Mouse (Mus musculus) kidney, embryonic 16.5 days (tissue): ENCODE data around the gene Exoc4. TPM values are rescaled to one million over a fixed set of nuclear protein-coding genes. Genes with fewer than 3 reads are reported as not detected.

Experiments used
- ATAC-seq: fragments of 200-750 bp; cut with Nextera tagmentation; 2 replicates; pipeline ENCODE4 v1.8.0; 2017; ENCODE audit warnings: moderate TSS enrichment; ENCODE audit not compliant: low FRiP score, low TSS enrichment
- H3K27ac ChIP-seq: fragments of 300-500 bp; sonication (generic); 2 replicates; pipeline ENCODE4 v1.5.1; 2014; ENCODE audit warnings: low read length
- H3K27me3 ChIP-seq: fragments of 300-500 bp; sonication (generic); 2 replicates; pipeline ENCODE4 v1.6.1; 2014; ENCODE audit warnings: low read length, control low read depth, mixed read lengths; ENCODE audit not compliant: insufficient read depth
- H3K36me3 ChIP-seq: fragments of 300-500 bp; sonication (generic); 2 replicates; pipeline ENCODE4 v1.6.1; 2014; ENCODE audit warnings: low read length, control low read depth, mixed read lengths; ENCODE audit not compliant: insufficient read depth
- H3K4me1 ChIP-seq: fragments of 300-500 bp; sonication (generic); 2 replicates; pipeline ENCODE4 v1.6.1; 2014; ENCODE audit warnings: low read length, control low read depth, mixed read lengths; ENCODE audit not compliant: insufficient read depth
- H3K4me2 ChIP-seq: fragments of 300-500 bp; sonication (generic); replicated peaks from 2 replicates; pipeline ENCODE4 v1.6.1; 2014; ENCODE audit warnings: low read depth, low read length
- H3K4me3 ChIP-seq: fragments of 300-500 bp; sonication (generic); 2 replicates; pipeline ENCODE4 v1.5.1; 2014; ENCODE audit warnings: mild to moderate bottlenecking, low read length
- H3K9ac ChIP-seq: fragments of 300-500 bp; sonication (generic); replicated peaks from 2 replicates; pipeline ENCODE4 v1.6.1; 2014; ENCODE audit warnings: low read length
- H3K9me3 ChIP-seq: fragments of 300-500 bp; sonication (generic); 2 replicates; pipeline ENCODE4 v1.6.1; 2016; ENCODE audit warnings: low read length, control low read depth
- WGBS: fragments of 180-500 bp; shearing (Covaris S2); extraction: QIAGEN DNeasy Blood & Tissue Kit; methylation state at CpG from one replicate; pipeline ENCODE4 v1.1.7; 2014; 5-methylcytosine and 5-hydroxymethylcytosine counted together
- polyA plus RNA-seq: library from polyadenylated mRNA; unstranded; fragments of >200 nt; fragmentation: Nextera tagmentation; extraction: Ambion mirVana; gene quantifications from 2 replicates; pipeline ENCODE4 v1.2.1, GENCODE M21; 2015

Exoc4 gene
- polyA plus RNA-seq, 1 experiment from 2014 or later = 39.4 TPM

DNA sequence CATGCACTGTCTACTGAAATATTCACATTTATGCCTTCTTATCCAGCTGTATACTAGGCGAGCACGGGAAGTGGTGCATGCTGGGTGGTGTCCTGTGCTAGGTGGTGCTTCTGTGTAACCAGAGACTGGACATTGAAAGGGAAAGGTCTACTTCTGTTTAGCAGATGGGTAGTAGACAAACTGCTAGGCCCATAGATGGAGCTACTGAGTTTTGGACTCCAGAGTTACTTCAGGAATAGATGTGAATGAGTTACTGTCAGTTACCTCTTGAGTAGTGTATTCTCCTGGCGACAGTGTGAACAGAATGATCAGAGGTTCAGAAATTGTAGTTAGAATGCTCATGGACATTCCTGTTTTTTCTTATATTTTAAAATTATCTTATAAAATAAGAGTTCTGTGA lies 48.7 kb downstream of the Exoc4 start:
- ATAC-seq = no peak
- no peaks in the 10 kb centered on the region for H3K9me3 ChIP-seq
- H3K4me2 ChIP-seq = no peak overlapping the region
- H3K4me3 ChIP-seq = no peak overlapping the region
- peaks cover 4% of the 10 kb centered on the region; the same call in 1 of the 2 replicates for H3K4me1 ChIP-seq
- no peak overlapping the region for H3K9ac ChIP-seq
- H3K36me3 ChIP-seq = no peaks in the 10 kb centered on the region
- 90% methylated on average over 3 of the region's 3 CpGs for WGBS
- H3K27ac ChIP-seq = no peak overlapping the region
- no peaks in the 10 kb centered on the region for H3K27me3 ChIP-seq

DNA sequence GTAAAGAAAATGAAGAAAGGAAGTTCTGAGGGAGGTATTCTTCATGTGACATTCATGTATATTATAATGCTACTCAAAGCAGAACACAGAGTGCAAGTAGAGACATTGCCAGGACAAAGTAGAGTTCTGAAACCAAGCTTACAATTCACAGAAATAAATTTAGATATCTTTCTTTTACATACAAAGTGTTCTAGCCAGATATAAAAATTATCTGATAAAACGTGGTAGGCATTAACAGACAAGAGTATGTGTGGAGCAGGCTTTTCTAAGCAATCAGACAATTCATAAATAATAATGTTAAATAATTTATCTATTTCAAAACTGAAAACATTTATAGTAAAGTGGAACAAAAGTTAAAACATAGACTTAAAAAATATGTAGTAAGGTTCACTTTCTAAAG lies 49.9 kb downstream of the Exoc4 start:
- H3K27ac ChIP-seq = no peak overlapping the region
- peaks cover 4% of the 10 kb centered on the region; the same call in 1 of the 2 replicates for H3K4me1 ChIP-seq
- ATAC-seq = no peak
- H3K4me2 ChIP-seq = no peak overlapping the region
- no peak overlapping the region for H3K4me3 ChIP-seq
- 84% methylated on average over 1 of the region's 1 CpGs for WGBS
- H3K36me3 ChIP-seq = no peaks in the 10 kb centered on the region
- H3K9ac ChIP-seq = no peak overlapping the region
- H3K27me3 ChIP-seq = no peaks in the 10 kb centered on the region
- no peaks in the 10 kb centered on the region for H3K9me3 ChIP-seq

DNA sequence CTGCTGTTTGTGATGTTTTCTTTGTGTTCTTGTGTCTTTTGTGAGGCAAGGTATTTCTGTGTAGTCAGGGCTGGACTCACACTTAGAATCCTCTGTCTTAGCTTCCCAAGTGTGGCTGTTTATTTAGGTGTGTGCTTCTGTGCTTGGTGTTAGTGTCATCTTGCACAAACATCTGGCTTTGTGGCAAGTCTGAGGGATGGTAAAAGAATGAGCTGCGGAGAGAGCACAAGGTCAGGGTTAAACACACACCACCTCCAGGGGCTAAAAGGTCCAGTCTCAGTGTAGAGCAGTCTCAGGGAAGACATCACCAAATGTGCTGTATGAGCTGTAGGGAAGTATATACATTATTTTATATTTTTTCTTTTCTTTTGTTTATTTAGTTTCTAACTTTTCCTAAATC lies 57.1 kb downstream of the Exoc4 start:
- Histone ChIP-seq H3K9ac (no peak overlapping the region), H3K27me3 (no peaks in the 10 kb centered on the region), H3K27ac (no peak overlapping the region), H3K4me2 (no peak overlapping the region), H3K9me3 (no peaks in the 10 kb centered on the region), H3K4me1 (no peaks in the 10 kb centered on the region), H3K36me3 (no peaks in the 10 kb centered on the region), H3K4me3 (no peak overlapping the region)
- ATAC-seq = no peak
- whole genome bisulfite sequencing = 37% methylated on average over 1 of the region's 1 CpGs

- WGBS = 88% methylated on average over 2 of the region's 2 CpGs
- H3K27ac ChIP-seq = no peak overlapping the region
- no peak overlapping the region for H3K9ac ChIP-seq
- no peaks in the 10 kb centered on the region for H3K36me3 ChIP-seq
- no peak for ATAC-seq
- H3K9me3 ChIP-seq = no peaks in the 10 kb centered on the region
- no peak overlapping the region for H3K4me2 ChIP-seq
- H3K4me3 ChIP-seq = no peak overlapping the region
- no peaks in the 10 kb centered on the region for H3K27me3 ChIP-seq
- no peaks in the 10 kb centered on the region for H3K4me1 ChIP-seq
Measured at GRCm38 (mm10) chr6:33308646-33309045, 59.8 kb downstream of the Exoc4 start.

- Histone ChIP-seq H3K4me2 (no peak overlapping the region), H3K27ac (no peak overlapping the region), H3K4me3 (no peak overlapping the region), H3K9me3 (no peaks in the 10 kb centered on the region), H3K4me1 (no peaks in the 10 kb centered on the region), H3K27me3 (no peaks in the 10 kb centered on the region), H3K36me3 (peaks cover 3% of the 10 kb centered on the region; the same call in 1 of the 2 replicates), H3K9ac (no peak overlapping the region)
- no peak for ATAC-seq
- 87% methylated on average over 1 of the region's 1 CpGs for WGBS
Measured at GRCm38 (mm10) chr6:33310486-33310885, 61.6 kb downstream of the Exoc4 start.

- no peak overlapping the region for H3K4me3 ChIP-seq
- H3K9ac ChIP-seq = no peak overlapping the region
- H3K27ac ChIP-seq = no peak overlapping the region
- H3K9me3 ChIP-seq = no peaks in the 10 kb centered on the region
- no peaks in the 10 kb centered on the region for H3K4me1 ChIP-seq
- no peaks in the 10 kb centered on the region for H3K36me3 ChIP-seq
- H3K27me3 ChIP-seq = no peaks in the 10 kb centered on the region
- ATAC-seq = no peak
- 80% methylated on average over 3 of the region's 3 CpGs for WGBS
- no peak overlapping the region for H3K4me2 ChIP-seq
Measured at GRCm38 (mm10) chr6:33322849-33323248, 74.0 kb downstream of the Exoc4 start.

DNA sequence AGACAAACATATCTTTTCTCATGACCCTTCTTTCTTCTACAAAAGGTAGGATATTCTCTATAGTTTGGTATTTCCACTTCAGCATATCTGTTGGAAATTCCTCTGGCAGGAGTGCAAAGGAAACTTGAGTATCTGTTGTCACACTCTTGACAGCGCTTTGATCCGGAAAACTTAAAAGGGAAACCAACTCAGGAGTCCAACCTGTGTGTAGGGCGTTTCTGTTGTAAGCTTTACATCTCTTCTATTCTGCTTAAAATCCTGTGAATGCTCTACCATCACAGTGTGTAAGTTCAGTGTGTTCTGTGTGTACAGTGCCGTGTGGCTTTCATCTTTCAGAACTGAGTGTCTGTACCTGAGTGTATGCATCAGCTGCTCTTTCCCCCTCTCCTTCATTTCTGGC lies 74.5 kb downstream of the Exoc4 start:
- no peak overlapping the region for H3K27ac ChIP-seq
- H3K4me2 ChIP-seq = no peak overlapping the region
- ATAC-seq = no peak
- 87% methylated on average over 4 of the region's 4 CpGs for WGBS
- no peaks in the 10 kb centered on the region for H3K36me3 ChIP-seq
- H3K4me3 ChIP-seq = no peak overlapping the region
- H3K4me1 ChIP-seq = no peaks in the 10 kb centered on the region
- no peak overlapping the region for H3K9ac ChIP-seq
- no peaks in the 10 kb centered on the region for H3K27me3 ChIP-seq
- no peaks in the 10 kb centered on the region for H3K9me3 ChIP-seq

DNA sequence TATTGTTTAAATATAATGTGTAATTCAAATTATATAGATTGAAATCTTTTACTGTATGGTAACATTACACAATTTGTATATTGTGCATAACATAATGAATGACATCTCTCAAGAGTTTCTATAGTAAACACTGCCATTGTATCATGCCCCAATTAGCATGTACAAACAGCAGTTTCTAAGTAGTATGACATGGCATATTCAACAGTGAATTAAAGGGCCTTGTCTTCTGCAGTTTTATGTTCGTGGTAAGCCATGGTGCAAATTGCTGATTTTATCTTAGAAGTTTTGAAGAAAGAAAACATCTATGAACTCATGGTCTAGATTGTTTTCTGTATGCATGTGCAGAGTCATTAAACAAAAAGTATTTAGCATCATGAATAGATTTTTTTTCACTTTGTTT lies 79.4 kb downstream of the Exoc4 start:
- Histone ChIP-seq H3K9me3 (no peaks in the 10 kb centered on the region), H3K4me1 (no peaks in the 10 kb centered on the region), H3K27ac (no peak overlapping the region), H3K4me2 (no peak overlapping the region), H3K9ac (no peak overlapping the region), H3K4me3 (no peak overlapping the region), H3K27me3 (no peaks in the 10 kb centered on the region), H3K36me3 (no peaks in the 10 kb centered on the region)
- WGBS = 71% methylated on average over 1 of the region's 1 CpGs
- ATAC-seq = no peak

- Histone ChIP-seq H3K4me3 (no peak overlapping the region), H3K27ac (no peak overlapping the region), H3K4me1 (peaks cover 3% of the 10 kb centered on the region; the same call in 1 of the 2 replicates), H3K27me3 (no peaks in the 10 kb centered on the region), H3K36me3 (no peaks in the 10 kb centered on the region), H3K9ac (no peak overlapping the region), H3K4me2 (no peak overlapping the region), H3K9me3 (no peaks in the 10 kb centered on the region)
- WGBS = 54% methylated on average over 1 of the region's 1 CpGs
- no peak for ATAC-seq
Measured at GRCm38 (mm10) chr6:33347088-33347775, 98.3 kb downstream of the Exoc4 start.

- Histone ChIP-seq H3K27me3 (no peaks in the 10 kb centered on the region), H3K4me1 (no peaks in the 10 kb centered on the region), H3K9ac (no peak overlapping the region), H3K36me3 (no peaks in the 10 kb centered on the region), H3K4me3 (no peak overlapping the region), H3K9me3 (no peaks in the 10 kb centered on the region), H3K4me2 (no peak overlapping the region), H3K27ac (no peak overlapping the region)
- ATAC-seq = no peak
- WGBS = 90% methylated on average over 6 of the region's 6 CpGs
Measured at GRCm38 (mm10) chr6:33361613-33362012, 112.7 kb downstream of the Exoc4 start.
